Mouse (Mus musculus) embryo, embryonic 10 days (tissue): Measurements from ENCODE around the gene Bnc2.

Experiments
- DNase-seq: peaks from one replicate; pipeline ENCODE4 v3.0.0-alpha.2; 2015; ENCODE audit warnings: low spot score

The Bnc2 gene

DNA sequence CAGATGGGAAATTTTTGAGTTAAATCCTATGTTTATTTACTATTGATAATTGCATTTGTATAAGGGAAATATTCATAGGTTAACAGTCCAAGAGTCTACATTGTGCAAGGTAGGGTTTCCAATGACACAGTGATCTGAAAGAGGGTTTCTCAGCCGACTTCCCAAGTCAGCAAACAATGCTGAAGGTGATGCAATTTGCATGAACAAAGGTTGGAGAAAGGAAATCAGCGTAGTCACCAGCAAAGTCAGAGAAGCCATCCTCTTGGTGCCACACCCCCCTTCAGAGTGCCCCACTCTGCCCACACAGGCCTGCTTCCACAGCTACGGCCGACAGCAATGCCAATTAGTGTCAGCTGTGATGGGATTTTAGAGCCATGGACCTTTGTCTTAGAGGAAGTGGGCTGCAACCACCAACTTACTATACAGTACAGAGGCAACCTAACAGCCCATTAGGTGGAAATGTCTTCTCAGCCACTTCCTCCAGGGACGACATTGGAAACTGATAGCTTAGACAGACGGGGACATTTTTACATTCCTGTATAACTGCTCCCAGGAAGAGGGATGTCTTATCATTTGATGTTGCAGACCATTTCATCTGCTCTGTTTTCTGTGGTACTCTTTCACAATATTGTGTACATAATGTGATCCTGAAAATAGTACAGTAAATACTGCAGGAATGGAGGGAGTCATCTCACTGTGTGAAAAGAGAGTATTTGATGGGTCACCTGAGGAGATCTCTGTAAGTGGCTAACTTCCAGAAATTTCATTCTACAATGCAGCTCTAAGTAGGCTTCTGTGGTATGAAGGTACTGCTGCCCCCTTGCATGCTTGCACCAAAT, 243.2 kb downstream of the Bnc2 start:
- no peak for DNase-seq

GRCm38 (mm10) chr4:84427955-84428354, 247.1 kb downstream of the Bnc2 start:
- DNase-seq, result no peak

- no peak for DNase-seq
Measured at GRCm38 (mm10) chr4:84411431-84411830, 263.6 kb downstream of the Bnc2 start.

DNA sequence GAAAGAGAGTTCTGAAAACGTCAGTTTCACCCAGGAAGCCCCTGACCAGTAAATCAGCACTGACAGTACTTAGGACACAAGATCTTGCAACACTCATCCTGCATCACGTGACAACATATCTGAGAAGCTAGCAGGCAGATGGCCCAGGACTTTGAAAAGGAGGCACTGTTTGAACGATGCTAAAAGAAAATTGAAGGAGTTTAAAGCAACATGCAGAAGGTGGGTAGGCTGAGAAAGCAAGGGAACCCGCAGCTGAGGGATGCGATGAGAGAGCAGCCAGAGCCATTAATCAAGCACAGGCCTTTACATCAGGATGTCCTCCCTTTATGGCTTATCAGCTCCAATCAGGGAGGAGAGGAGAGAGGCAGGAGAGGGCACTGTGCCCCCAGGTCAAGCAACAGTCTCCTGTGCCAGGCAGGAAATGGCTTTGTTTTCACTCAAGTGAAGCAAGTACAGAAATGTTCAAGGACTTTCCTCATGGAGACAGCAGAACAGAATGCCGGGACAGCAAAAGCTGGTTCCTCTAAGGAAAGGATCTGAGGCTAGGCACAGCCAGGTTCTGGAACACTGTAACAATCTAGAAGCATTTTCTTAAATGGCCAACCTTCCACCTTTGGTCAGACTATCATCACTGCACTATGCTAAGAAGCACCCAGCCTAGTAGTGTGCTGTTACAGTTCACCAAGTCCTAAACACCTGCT, 267.6 kb downstream of the Bnc2 start:
- DNase-seq, result peak; percentile 39

DNA sequence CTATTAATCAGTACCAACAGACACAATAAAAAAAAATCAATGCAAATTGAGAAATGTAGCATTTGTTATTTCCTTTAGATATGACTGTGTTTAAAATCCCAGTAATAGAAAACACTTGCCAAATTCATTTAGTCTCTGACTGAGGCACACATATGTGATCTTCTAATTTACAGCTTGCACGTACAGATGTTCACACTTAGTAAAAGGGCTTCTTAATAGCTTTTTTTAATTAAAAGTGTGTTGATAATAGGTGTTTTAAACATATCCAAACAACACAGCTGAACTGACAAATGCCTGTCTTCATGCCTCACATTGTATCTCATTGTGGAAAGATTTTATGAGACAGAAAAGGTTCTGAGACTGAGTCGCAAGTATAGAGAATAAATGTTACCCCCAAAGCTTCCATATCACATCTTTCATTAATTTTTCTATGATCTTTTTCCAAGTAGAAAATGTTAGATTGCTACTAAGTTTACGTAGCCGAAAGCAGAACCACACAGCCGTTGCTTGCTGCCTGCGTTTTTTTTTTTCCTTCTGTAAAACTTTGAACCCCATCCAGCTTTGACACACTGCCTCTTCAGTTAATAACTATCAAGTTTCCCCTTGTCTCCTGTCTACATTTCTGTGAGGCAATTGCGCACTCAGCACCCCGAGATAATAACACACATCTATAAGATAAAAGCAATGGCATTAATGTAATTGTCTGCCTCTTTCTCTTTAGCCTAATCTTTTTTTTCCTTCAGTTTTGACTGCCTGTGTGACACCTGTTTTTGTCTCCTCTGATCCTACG, 271.5 kb downstream of the Bnc2 start:
- no peak for DNase-seq

DNA sequence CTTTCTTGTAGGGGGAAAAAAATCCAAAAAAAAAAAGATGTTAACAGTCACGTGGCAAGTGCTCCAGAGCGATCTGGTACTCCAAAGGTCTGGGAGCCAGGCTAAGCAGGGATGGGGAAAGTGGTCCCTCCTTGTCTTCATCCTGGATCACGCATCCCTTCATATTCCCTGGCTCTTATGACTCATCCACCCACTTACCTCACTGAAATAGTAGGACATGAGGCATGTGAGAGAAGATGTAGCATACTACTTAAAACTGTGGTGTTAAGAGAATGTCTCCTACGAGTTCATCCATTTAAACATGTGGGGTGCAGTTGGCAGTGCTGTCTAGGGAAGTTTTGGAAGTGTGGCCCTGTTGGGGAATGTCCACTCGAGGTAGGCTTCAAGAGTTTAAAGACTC, 286.1 kb downstream of the Bnc2 start:
- no peak for DNase-seq

- DNase-seq, result no peak
Measured at GRCm38 (mm10) chr4:84385156-84385555, 289.9 kb downstream of the Bnc2 start.

DNA sequence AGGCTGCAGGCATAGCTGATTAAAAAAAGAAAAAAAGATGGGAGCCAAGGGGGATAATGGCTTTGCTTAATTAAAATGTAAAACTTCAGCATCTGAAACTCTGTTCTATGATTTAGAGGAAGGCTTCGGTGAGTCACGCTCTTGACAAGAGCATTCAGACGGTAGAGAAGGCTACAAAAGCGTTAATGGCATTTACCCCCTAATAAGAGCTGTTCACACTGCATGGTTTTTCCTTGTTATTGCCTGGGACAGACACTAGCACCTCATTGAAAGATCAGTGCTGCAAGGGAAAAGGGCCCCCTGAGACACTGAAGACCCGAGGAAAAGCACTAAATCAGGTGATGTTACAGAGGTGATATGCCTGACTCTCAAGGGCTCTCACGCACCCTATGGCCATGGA, 295.8 kb downstream of the Bnc2 start:
- no peak for DNase-seq

- no peak for DNase-seq
Measured at GRCm38 (mm10) chr4:84377513-84377912, 297.6 kb downstream of the Bnc2 start.

- peak; percentile 60 for DNase-seq
Measured at GRCm38 (mm10) chr4:84362337-84362823, 312.7 kb downstream of the Bnc2 start.

GRCm38 (mm10) chr4:84361165-84361564, 313.9 kb downstream of the Bnc2 start:
- no peak for DNase-seq

GRCm38 (mm10) chr4:84359996-84360395, 315.1 kb downstream of the Bnc2 start:
- DNase-seq, result no peak

- DNase-seq, result peak; percentile 70
Measured at GRCm38 (mm10) chr4:84358204-84358603, 316.9 kb downstream of the Bnc2 start.

GRCm38 (mm10) chr4:84357382-84357781, 317.7 kb downstream of the Bnc2 start:
- DNase-seq, result peak; percentile 52

GRCm38 (mm10) chr4:84356468-84357153, 318.5 kb downstream of the Bnc2 start:
- peak; percentile 67 for DNase-seq

- DNase-seq, result peak; percentile 31
Measured at GRCm38 (mm10) chr4:84352656-84353055, 322.4 kb downstream of the Bnc2 start.

GRCm38 (mm10) chr4:84349536-84349935, 325.5 kb downstream of the Bnc2 start:
- DNase-seq, result peak; percentile 44

DNA sequence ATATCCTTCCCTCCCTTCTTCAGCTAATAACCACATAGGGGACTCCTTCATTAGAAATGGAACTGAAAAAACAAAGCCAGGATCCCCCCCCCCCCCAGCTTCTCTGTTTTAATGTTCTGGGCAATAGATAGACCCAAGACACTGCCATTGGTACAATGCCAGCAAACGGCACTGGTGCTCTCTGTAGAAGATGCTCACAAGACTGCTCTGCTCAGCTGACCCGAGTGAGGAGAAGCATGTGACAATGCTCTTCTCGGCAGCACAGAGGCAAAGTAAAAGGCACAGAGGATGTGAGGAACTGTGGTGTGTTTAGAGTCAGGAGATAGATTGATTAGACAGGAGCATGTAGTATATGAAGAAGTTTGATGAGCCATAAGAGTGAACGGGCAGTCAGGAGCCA, 335.9 kb downstream of the Bnc2 start:
- DNase-seq, result no peak

DNA sequence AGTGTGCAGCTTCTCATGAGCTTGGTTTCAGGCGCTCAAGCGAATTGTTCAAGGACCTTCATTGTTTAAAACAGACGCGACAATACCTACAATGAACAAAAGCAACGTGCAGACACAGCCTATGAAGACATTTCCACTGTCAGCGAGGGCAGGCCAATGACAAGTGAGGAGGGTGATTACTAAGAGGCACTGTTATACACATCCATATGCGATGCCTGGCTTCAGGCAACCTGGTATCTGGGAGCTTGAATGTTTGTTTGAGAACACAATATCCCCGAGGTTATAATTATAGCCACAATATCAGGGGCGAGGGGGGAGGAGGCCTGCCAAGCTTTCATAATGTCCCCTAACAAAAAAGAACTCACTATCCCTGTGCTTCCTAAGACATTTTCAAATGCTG, 343.1 kb downstream of the Bnc2 start:
- DNase-seq, result no peak

- DNase-seq, result no peak
Measured at GRCm38 (mm10) chr4:84331450-84331849, 343.6 kb downstream of the Bnc2 start.

- no peak for DNase-seq
Measured at GRCm38 (mm10) chr4:84330509-84330908, 344.6 kb downstream of the Bnc2 start.

GRCm38 (mm10) chr4:84329651-84330050, 345.4 kb downstream of the Bnc2 start:
- no peak for DNase-seq
